Mouse (Mus musculus) heart, embryonic 15.5 days (tissue): ENCODE measurements around the gene Dcpp1. TPM values are rescaled to one million over a fixed set of nuclear protein-coding genes. Genes with fewer than 3 reads are reported as not detected.
"Not testable (repeated sequence)": the region's sequence is repeated elsewhere in the genome, so short reads cannot be mapped to it uniquely, and the experiment has no call there.

ENCODE experiments used
- ATAC-seq: fragments of 200-750 bp; cut with Nextera tagmentation; replicated peaks from 2 replicates; pipeline ENCODE4 v1.8.0; 2017; ENCODE audit warnings: low read depth, moderate TSS enrichment; ENCODE audit not compliant: insufficient number of reproducible peaks, insufficient read depth, low FRiP score
- H3K27ac ChIP-seq: fragments of 300-500 bp; sonication (generic); 2 replicates; pipeline ENCODE4 v1.5.1; 2015; ENCODE audit warnings: mild to moderate bottlenecking, inconsistent platforms
- H3K27me3 ChIP-seq: fragments of 300-500 bp; sonication (generic); 2 replicates; pipeline ENCODE4 v1.6.1; 2015; ENCODE audit warnings: inconsistent platforms
- H3K36me3 ChIP-seq: fragments of 300-500 bp; sonication (generic); 2 replicates; pipeline ENCODE4 v1.6.1; 2015; ENCODE audit warnings: mild to moderate bottlenecking, inconsistent platforms
- H3K4me1 ChIP-seq: fragments of 300-500 bp; sonication (generic); replicated peaks from 2 replicates; pipeline ENCODE4 v1.6.1; 2015; ENCODE audit warnings: inconsistent platforms
- H3K4me2 ChIP-seq: fragments of 300-500 bp; sonication (generic); 2 replicates; pipeline ENCODE4 v1.6.1; 2015; ENCODE audit warnings: inconsistent platforms, mild to moderate bottlenecking, moderate library complexity
- H3K4me3 ChIP-seq: fragments of 300-500 bp; sonication (generic); 2 replicates; pipeline ENCODE4 v1.5.1; 2015; ENCODE audit warnings: mild to moderate bottlenecking, inconsistent platforms
- H3K9ac ChIP-seq: fragments of 300-500 bp; sonication (generic); 2 replicates; pipeline ENCODE4 v1.6.1; 2015; ENCODE audit warnings: mild to moderate bottlenecking, inconsistent platforms
- H3K9me3 ChIP-seq: fragments of 300-500 bp; sonication (generic); replicated peaks from 2 replicates; pipeline ENCODE4 v1.6.1; 2016; ENCODE audit warnings: inconsistent platforms
- WGBS: fragments of 180-500 bp; shearing (Covaris S2); methylation state at CpG from one replicate; pipeline ENCODE4 v1.1.7; 2015; ENCODE audit warnings: mixed read lengths; 5-methylcytosine and 5-hydroxymethylcytosine counted together
- polyA plus RNA-seq: library from polyadenylated mRNA; unstranded; fragments of >200 nt; fragmentation: Nextera tagmentation; extraction: Ambion mirVana; gene quantifications from 2 replicates; pipeline ENCODE4 v1.2.1, GENCODE M21; 2015

Gene Dcpp1
- not detected in 2 replicates for polyA plus RNA-seq

GRCm38 (mm10) chr17:23880576-23880975 is at the start of gene Dcpp1, which contains the start of gene Dcpp2:
TSS of gene Dcpp1 (plus strand) at chr17:23880876.
TSS of gene Dcpp2 (plus strand) at chr17:23880880.
- 42% methylated on average over 4 of the region's 4 CpGs for WGBS
- not testable (repeated sequence) for H3K36me3 ChIP-seq, H3K9me3 ChIP-seq, H3K4me3 ChIP-seq, H3K27me3 ChIP-seq, H3K27ac ChIP-seq, H3K4me2 ChIP-seq, H3K9ac ChIP-seq, H3K4me1 ChIP-seq, ATAC-seq

GRCm38 (mm10) chr17:23831201-23831600 is 49.5 kb upstream of the Dcpp1 start:
- no peak for ATAC-seq
- 91% methylated on average over 1 of the region's 1 CpGs for whole genome bisulfite sequencing
- H3K27ac ChIP-seq: no peak overlapping the region
- H3K36me3 ChIP-seq: peaks cover 5% of the 10 kb centered on the region
- peaks cover 18% of the 10 kb centered on the region for H3K4me1 ChIP-seq
- H3K9me3 ChIP-seq: no peaks in the 10 kb centered on the region
- H3K4me2 ChIP-seq: no peak overlapping the region
- peaks cover 60% of the 10 kb centered on the region for H3K27me3 ChIP-seq
- H3K4me3 ChIP-seq: no peak overlapping the region
- H3K9ac ChIP-seq: no peak overlapping the region

GRCm38 (mm10) chr17:23836006-23836575 is 44.6 kb upstream of the Dcpp1 start, which contains the start of gene Prss33:
TSS of gene Prss33 (minus strand) at chr17:23836056.
- Histone ChIP-seq H3K27ac (no peak within 1 kb of the TSS), H3K4me2 (no peak within 1 kb of the TSS), H3K36me3 (no peaks in the 10 kb centered on the region), H3K27me3 (peaks cover 59% of the 10 kb centered on the region), H3K9me3 (no peaks in the 10 kb centered on the region), H3K4me3 (no peak within 1 kb of the TSS), H3K9ac (no peak within 1 kb of the TSS), H3K4me1 (no peaks in the 10 kb centered on the region)
- ATAC-seq: no peak
- 78% methylated on average over 8 of the region's 8 CpGs for WGBS

- Histone ChIP-seq H3K27me3 (peaks cover 26% of the 10 kb centered on the region), H3K4me1 (0 out of 2 replicates have a peak, but pooled peaks cover 2% of the 10 kb centered on the region), H3K4me2 (no peak overlapping the region), H3K36me3 (no peaks in the 10 kb centered on the region), H3K9me3 (no peaks in the 10 kb centered on the region), H3K9ac (no peak overlapping the region), H3K4me3 (no peak overlapping the region), H3K27ac (no peak overlapping the region)
- ATAC-seq: no peak
- WGBS: 33% methylated on average over 4 of the region's 4 CpGs
Observed at GRCm38 (mm10) chr17:23841145-23841544, 39.5 kb upstream of the Dcpp1 start.

- Histone ChIP-seq H3K9ac (no peak overlapping the region), H3K27me3 (peaks cover 13% of the 10 kb centered on the region), H3K4me3 (0 out of 2 replicates have a peak overlapping the region, but pooled peaks have one; percentile 0), H3K36me3 (no peaks in the 10 kb centered on the region), H3K4me1 (0 out of 2 replicates have a peak, but pooled peaks cover 2% of the 10 kb centered on the region), H3K4me2 (0 out of 2 replicates have a peak overlapping the region, but pooled peaks have one; percentile 42), H3K9me3 (no peaks in the 10 kb centered on the region), H3K27ac (no peak overlapping the region)
- 43% methylated on average over 23 of the region's 23 CpGs for WGBS
- ATAC-seq: no peak
Observed at GRCm38 (mm10) chr17:23843141-23843811, 37.4 kb upstream of the Dcpp1 start.

- Histone ChIP-seq H3K4me3 (0 out of 2 replicates have a peak within 1 kb of the TSS, but pooled peaks have one; percentile 0), H3K9me3 (no peaks in the 10 kb centered on the region), H3K27me3 (peaks cover 13% of the 10 kb centered on the region), H3K36me3 (no peaks in the 10 kb centered on the region), H3K9ac (no peak within 1 kb of the TSS), H3K4me2 (peak within 1 kb of the TSS; percentile 42), H3K27ac (no peak within 1 kb of the TSS), H3K4me1 (0 out of 2 replicates have a peak, but pooled peaks cover 2% of the 10 kb centered on the region)
- 16% methylated on average over 19 of the region's 19 CpGs for WGBS
- peak; percentile 29 for ATAC-seq
Observed at GRCm38 (mm10) chr17:23843812-23844273, 36.8 kb upstream of the Dcpp1 start, which contains the start of the genes Prss32 and Prss41. TSS of gene Prss32 (plus strand) at chr17:23843855. TSS of gene Prss41 (minus strand) at chr17:23844172.

GRCm38 (mm10) chr17:23850028-23850427 is 30.6 kb upstream of the Dcpp1 start:
- Histone ChIP-seq H3K4me3 (no peak overlapping the region), H3K27ac (no peak overlapping the region), H3K27me3 (no peaks in the 10 kb centered on the region), H3K36me3 (no peaks in the 10 kb centered on the region), H3K9me3 (no peaks in the 10 kb centered on the region), H3K4me2 (no peak overlapping the region), H3K9ac (no peak overlapping the region), H3K4me1 (peaks cover 6% of the 10 kb centered on the region)
- no peak for ATAC-seq
- WGBS: 65% methylated on average over 2 of the region's 2 CpGs

- Histone ChIP-seq H3K27me3 (no peaks in the 10 kb centered on the region), H3K9ac (no peak overlapping the region), H3K36me3 (no peaks in the 10 kb centered on the region), H3K4me3 (no peak overlapping the region), H3K4me1 (peaks cover 6% of the 10 kb centered on the region), H3K27ac (no peak overlapping the region), H3K9me3 (no peaks in the 10 kb centered on the region), H3K4me2 (no peak overlapping the region)
- 47% methylated on average over 18 of the region's 19 CpGs for WGBS
- no peak; the same call in 1 of the 2 replicates for ATAC-seq
Observed at GRCm38 (mm10) chr17:23850853-23851749, 29.6 kb upstream of the Dcpp1 start.

GRCm38 (mm10) chr17:23853292-23853691 is 27.4 kb upstream of the Dcpp1 start:
- H3K4me3 ChIP-seq: no peak overlapping the region
- no peaks in the 10 kb centered on the region for H3K27me3 ChIP-seq
- no peak overlapping the region for H3K9ac ChIP-seq
- no peak overlapping the region for H3K27ac ChIP-seq
- H3K4me1 ChIP-seq: peaks cover 6% of the 10 kb centered on the region
- no peak for ATAC-seq
- H3K36me3 ChIP-seq: no peaks in the 10 kb centered on the region
- H3K4me2 ChIP-seq: no peak overlapping the region
- 38% methylated on average over 5 of the region's 5 CpGs for WGBS
- no peaks in the 10 kb centered on the region for H3K9me3 ChIP-seq

- Histone ChIP-seq H3K4me2 (no peak overlapping the region), H3K36me3 (no peaks in the 10 kb centered on the region), H3K4me1 (peaks cover 6% of the 10 kb centered on the region), H3K9me3 (no peaks in the 10 kb centered on the region), H3K4me3 (no peak overlapping the region), H3K27me3 (peaks cover 1% of the 10 kb centered on the region; the same call in 1 of the 2 replicates), H3K9ac (no peak overlapping the region), H3K27ac (no peak overlapping the region)
- 56% methylated on average over 10 of the region's 10 CpGs for WGBS
- 0 out of 2 replicates have a peak, but pooled peaks have one; percentile 34 for ATAC-seq
Observed at GRCm38 (mm10) chr17:23854229-23854765, 26.4 kb upstream of the Dcpp1 start.
